Mouse (Mus musculus): ENCODE results near the gene Fam208a. TPM values are rescaled to one million over a fixed set of nuclear protein-coding genes. Genes with fewer than 3 reads are reported as not detected.

Fam208a gene
- polyA plus RNA-seq, 1 experiment = 4.6 TPM

GRCm38 (mm10) chr14:27432064-27432463 lies 3.4 kb downstream of the Fam208a start:
- Histone ChIP-seq H3K27ac (ENCODE audit: insufficient read depth, low read length) (no peak overlapping the region), H3K4me3 (ENCODE audit: extremely low read depth, insufficient read depth, insufficient read length) (no peak overlapping the region), H3K36me3 (ENCODE audit: control insufficient read depth, insufficient read depth, low read length) (peaks cover 1% of the 10 kb centered on the region; the same call in 1 of the 2 replicates), H3K4me1 (ENCODE audit: control insufficient read depth, insufficient read depth, insufficient read length) (peaks cover 5% of the 10 kb centered on the region; the same call in 1 of the 2 replicates), H3K27me3 (ENCODE audit: control insufficient read depth, insufficient read depth, low read length) (no peaks in the 10 kb centered on the region)
- TF ChIP-seq POLR2A (IDR thresholded peaks at IDR 0.05; ENCODE audit: low read depth, low read length) (no peak), CTCF (IDR thresholded peaks at IDR 0.05; ENCODE audit: extremely low read depth, insufficient read depth, insufficient read length, insufficient replicate concordance) (no peak)
- 96% methylated on average over 2 of the region's 2 CpGs for WGBS
- DNase-seq (ENCODE audit: low read depth in 1 of 2, low spot score in 2 of 2) = no peak

- TF ChIP-seq CTCF (IDR thresholded peaks at IDR 0.05; ENCODE audit: extremely low read depth, insufficient read depth, insufficient read length, insufficient replicate concordance) = no peak
- TF ChIP-seq POLR2A (IDR thresholded peaks at IDR 0.05; ENCODE audit: low read depth, low read length) = no peak
- Histone ChIP-seq H3K36me3 (ENCODE audit: control insufficient read depth, insufficient read depth, low read length) (peaks cover 5% of the 10 kb centered on the region), H3K27ac (ENCODE audit: insufficient read depth, low read length) (no peak overlapping the region), H3K4me1 (ENCODE audit: control insufficient read depth, insufficient read depth, insufficient read length) (no peaks in the 10 kb centered on the region), H3K4me3 (ENCODE audit: extremely low read depth, insufficient read depth, insufficient read length) (no peak overlapping the region), H3K27me3 (ENCODE audit: control insufficient read depth, insufficient read depth, low read length) (no peaks in the 10 kb centered on the region)
- DNase-seq (ENCODE audit: low read depth in 1 of 2, low spot score in 2 of 2) = no peak
- 96% methylated on average over 1 of the region's 1 CpGs for WGBS
These were observed 7.5 kb downstream of the Fam208a start for GRCm38 (mm10) chr14:27436116-27436515.

- Histone ChIP-seq H3K36me3 (ENCODE audit: control insufficient read depth, insufficient read depth, low read length) (peaks cover 5% of the 10 kb centered on the region), H3K4me3 (ENCODE audit: extremely low read depth, insufficient read depth, insufficient read length) (no peak overlapping the region), H3K4me1 (ENCODE audit: control insufficient read depth, insufficient read depth, insufficient read length) (no peaks in the 10 kb centered on the region), H3K27ac (ENCODE audit: insufficient read depth, low read length) (no peak overlapping the region), H3K27me3 (ENCODE audit: control insufficient read depth, insufficient read depth, low read length) (no peaks in the 10 kb centered on the region)
- TF ChIP-seq POLR2A (IDR thresholded peaks at IDR 0.05; ENCODE audit: low read depth, low read length) (no peak), CTCF (IDR thresholded peaks at IDR 0.05; ENCODE audit: extremely low read depth, insufficient read depth, insufficient read length, insufficient replicate concordance) (no peak)
- 94% methylated on average over 3 of the region's 3 CpGs for WGBS
- DNase-seq (ENCODE audit: low read depth in 1 of 2, low spot score in 2 of 2) = no peak
These were observed 8.2 kb downstream of the Fam208a start for GRCm38 (mm10) chr14:27436826-27437225.

- H3K36me3 ChIP-seq (ENCODE audit: control insufficient read depth, insufficient read depth, low read length) = peaks cover 13% of the 10 kb centered on the region
- no peak for DNase-seq (ENCODE audit: low read depth in 1 of 2, low spot score in 2 of 2)
- no peak overlapping the region for H3K4me3 ChIP-seq (ENCODE audit: extremely low read depth, insufficient read depth, insufficient read length)
- no peaks in the 10 kb centered on the region for H3K4me1 ChIP-seq (ENCODE audit: control insufficient read depth, insufficient read depth, insufficient read length)
- TF ChIP-seq CTCF (IDR thresholded peaks at IDR 0.05; ENCODE audit: extremely low read depth, insufficient read depth, insufficient read length, insufficient replicate concordance) (no peak), POLR2A (IDR thresholded peaks at IDR 0.05; ENCODE audit: low read depth, low read length) (no peak)
- H3K27ac ChIP-seq (ENCODE audit: insufficient read depth, low read length) = no peak overlapping the region
- H3K27me3 ChIP-seq (ENCODE audit: control insufficient read depth, insufficient read depth, low read length) = no peaks in the 10 kb centered on the region
These were observed 12.3 kb downstream of the Fam208a start for GRCm38 (mm10) chr14:27440921-27441320.

GRCm38 (mm10) chr14:27444851-27445281 lies 16.2 kb downstream of the Fam208a start:
- Histone ChIP-seq H3K27me3 (ENCODE audit: control insufficient read depth, insufficient read depth, low read length) (no peaks in the 10 kb centered on the region), H3K4me1 (ENCODE audit: control insufficient read depth, insufficient read depth, insufficient read length) (no peaks in the 10 kb centered on the region), H3K36me3 (ENCODE audit: control insufficient read depth, insufficient read depth, low read length) (peaks cover 22% of the 10 kb centered on the region), H3K4me3 (ENCODE audit: extremely low read depth, insufficient read depth, insufficient read length) (no peak overlapping the region), H3K27ac (ENCODE audit: insufficient read depth, low read length) (no peak overlapping the region)
- DNase-seq (ENCODE audit: low read depth in 1 of 2, low spot score in 2 of 2) = no peak
- no peak for TF ChIP-seq POLR2A (IDR thresholded peaks at IDR 0.05; ENCODE audit: low read depth, low read length)
- TF ChIP-seq CTCF (IDR thresholded peaks at IDR 0.05; ENCODE audit: extremely low read depth, insufficient read depth, insufficient read length, insufficient replicate concordance) = no peak
- whole genome bisulfite sequencing = 88% methylated on average over 2 of the region's 2 CpGs

- Histone ChIP-seq H3K36me3 (ENCODE audit: control insufficient read depth, insufficient read depth, low read length) (peaks cover 17% of the 10 kb centered on the region), H3K27ac (ENCODE audit: insufficient read depth, low read length) (no peak overlapping the region), H3K4me3 (ENCODE audit: extremely low read depth, insufficient read depth, insufficient read length) (no peak overlapping the region), H3K27me3 (ENCODE audit: control insufficient read depth, insufficient read depth, low read length) (no peaks in the 10 kb centered on the region), H3K4me1 (ENCODE audit: control insufficient read depth, insufficient read depth, insufficient read length) (no peaks in the 10 kb centered on the region)
- WGBS = 87% methylated on average over 4 of the region's 4 CpGs
- TF ChIP-seq POLR2A (IDR thresholded peaks at IDR 0.05; ENCODE audit: low read depth, low read length) (no peak), CTCF (IDR thresholded peaks at IDR 0.05; ENCODE audit: extremely low read depth, insufficient read depth, insufficient read length, insufficient replicate concordance) (no peak)
- no peak for DNase-seq (ENCODE audit: low read depth in 1 of 2, low spot score in 2 of 2)
These were observed 18.3 kb downstream of the Fam208a start for GRCm38 (mm10) chr14:27446963-27447362.

GRCm38 (mm10) chr14:27491399-27491798 lies 62.8 kb downstream of the Fam208a start:
- no peak for DNase-seq (ENCODE audit: low read depth in 1 of 2, low spot score in 2 of 2)
- Histone ChIP-seq H3K27me3 (ENCODE audit: control insufficient read depth, insufficient read depth, low read length) (no peaks in the 10 kb centered on the region), H3K36me3 (ENCODE audit: control insufficient read depth, insufficient read depth, low read length) (peaks cover 33% of the 10 kb centered on the region), H3K27ac (ENCODE audit: insufficient read depth, low read length) (no peak overlapping the region), H3K4me1 (ENCODE audit: control insufficient read depth, insufficient read depth, insufficient read length) (no peaks in the 10 kb centered on the region; the same call in 1 of the 2 replicates), H3K4me3 (ENCODE audit: extremely low read depth, insufficient read depth, insufficient read length) (no peak overlapping the region)
- 92% methylated on average over 5 of the region's 5 CpGs for WGBS
- no peak for TF ChIP-seq POLR2A (IDR thresholded peaks at IDR 0.05; ENCODE audit: low read depth, low read length)
- TF ChIP-seq CTCF (IDR thresholded peaks at IDR 0.05; ENCODE audit: extremely low read depth, insufficient read depth, insufficient read length, insufficient replicate concordance) = no peak

Data from spleen, adult 2 months (tissue).